Mouse (Mus musculus) kidney, embryonic 15.5 days (tissue): Measurements from ENCODE around the gene Smad3. TPM values are rescaled to one million over a fixed set of nuclear protein-coding genes. Genes with fewer than 3 reads are reported as not detected.
A peak's percentile ranks its signal among the peaks of the same experiment; 100 is the strongest.

Source experiments
- ATAC-seq: fragments of 200-750 bp; cut with Nextera tagmentation; replicated peaks from 2 replicates; pipeline ENCODE4 v1.8.0; 2017; ENCODE audit warnings: moderate TSS enrichment; ENCODE audit not compliant: low FRiP score
- H3K27ac ChIP-seq: fragments of 300-500 bp; sonication (generic); 2 replicates; pipeline ENCODE4 v1.5.1; 2015; ENCODE audit warnings: mild to moderate bottlenecking, inconsistent platforms
- H3K27me3 ChIP-seq: fragments of 300-500 bp; sonication (generic); 2 replicates; pipeline ENCODE4 v1.6.1; 2015; ENCODE audit warnings: inconsistent platforms
- H3K36me3 ChIP-seq: fragments of 300-500 bp; sonication (generic); 2 replicates; pipeline ENCODE4 v1.6.1; 2015; ENCODE audit warnings: inconsistent platforms
- H3K4me1 ChIP-seq: fragments of 300-500 bp; sonication (generic); 2 replicates; pipeline ENCODE4 v1.6.1; 2015; ENCODE audit warnings: inconsistent platforms
- H3K4me2 ChIP-seq: fragments of 300-500 bp; sonication (generic); 2 replicates; pipeline ENCODE4 v1.6.1; 2015; ENCODE audit warnings: moderate library complexity, mild to moderate bottlenecking, inconsistent platforms
- H3K4me3 ChIP-seq: fragments of 300-500 bp; sonication (generic); replicated peaks from 2 replicates; pipeline ENCODE4 v1.5.1; 2015; ENCODE audit warnings: mild to moderate bottlenecking, inconsistent platforms
- H3K9ac ChIP-seq: fragments of 300-500 bp; sonication (generic); 2 replicates; pipeline ENCODE4 v1.6.1; 2015; ENCODE audit warnings: mild to moderate bottlenecking, inconsistent platforms
- H3K9me3 ChIP-seq: fragments of 300-500 bp; sonication (generic); replicated peaks from 2 replicates; pipeline ENCODE4 v1.6.1; 2016; ENCODE audit warnings: inconsistent platforms
- WGBS: fragments of 180-500 bp; shearing (Covaris S2); methylation state at CpG from one replicate; pipeline ENCODE4 v1.1.7; 2015; ENCODE audit warnings: mixed read lengths; 5-methylcytosine and 5-hydroxymethylcytosine counted together
- polyA plus RNA-seq: library from polyadenylated mRNA; unstranded; fragments of >200 nt; fragmentation: Nextera tagmentation; extraction: Ambion mirVana; gene quantifications from 2 replicates; pipeline ENCODE4 v1.2.1, GENCODE M21; 2015

Smad3 gene
- polyA plus RNA-seq, 1 experiment from 2014 or later: 25.0 TPM

- Histone ChIP-seq H3K9me3 (no peaks in the 10 kb centered on the region), H3K9ac (no peak overlapping the region), H3K27ac (no peak overlapping the region), H3K4me1 (peaks cover 80% of the 10 kb centered on the region), H3K4me3 (no peak overlapping the region), H3K36me3 (no peaks in the 10 kb centered on the region), H3K4me2 (no peak overlapping the region), H3K27me3 (no peaks in the 10 kb centered on the region)
- ATAC-seq: no peak
- WGBS: 25% methylated on average over 2 of the region's 2 CpGs
These were observed 29.3 kb upstream of the Smad3 start for GRCm38 (mm10) chr9:63787086-63787485.

GRCm38 (mm10) chr9:63786026-63786670 is 28.4 kb upstream of the Smad3 start:
- H3K27ac ChIP-seq: 0 out of 2 replicates have a peak overlapping the region, but pooled peaks have one; percentile 13
- no peak overlapping the region for H3K4me3 ChIP-seq
- no peaks in the 10 kb centered on the region for H3K27me3 ChIP-seq
- no peaks in the 10 kb centered on the region for H3K36me3 ChIP-seq
- peaks cover 80% of the 10 kb centered on the region for H3K4me1 ChIP-seq
- 0 out of 2 replicates have a peak overlapping the region, but pooled peaks have one; percentile 7 for H3K9ac ChIP-seq
- no peak for ATAC-seq
- 15% methylated on average over 5 of the region's 5 CpGs for whole genome bisulfite sequencing
- no peaks in the 10 kb centered on the region for H3K9me3 ChIP-seq
- H3K4me2 ChIP-seq: no peak overlapping the region

GRCm38 (mm10) chr9:63785492-63785891 is 27.7 kb upstream of the Smad3 start:
- ATAC-seq: no peak
- Histone ChIP-seq H3K4me3 (no peak overlapping the region), H3K4me2 (no peak overlapping the region), H3K4me1 (peaks cover 80% of the 10 kb centered on the region), H3K9me3 (no peaks in the 10 kb centered on the region), H3K27ac (0 out of 2 replicates have a peak overlapping the region, but pooled peaks have one; percentile 13), H3K27me3 (no peaks in the 10 kb centered on the region), H3K9ac (no peak overlapping the region), H3K36me3 (no peaks in the 10 kb centered on the region)
- 42% methylated on average over 5 of the region's 5 CpGs for WGBS

- H3K36me3 ChIP-seq: no peaks in the 10 kb centered on the region
- H3K9me3 ChIP-seq: no peaks in the 10 kb centered on the region
- no peaks in the 10 kb centered on the region for H3K27me3 ChIP-seq
- WGBS: 56% methylated on average over 3 of the region's 3 CpGs
- no peak for ATAC-seq
- H3K27ac ChIP-seq: no peak overlapping the region
- peaks cover 82% of the 10 kb centered on the region for H3K4me1 ChIP-seq
- H3K4me2 ChIP-seq: no peak overlapping the region
- H3K4me3 ChIP-seq: no peak overlapping the region
- H3K9ac ChIP-seq: no peak overlapping the region
These were observed 26.8 kb upstream of the Smad3 start for GRCm38 (mm10) chr9:63784597-63784996.

GRCm38 (mm10) chr9:63782744-63783143 is 24.9 kb upstream of the Smad3 start:
- H3K36me3 ChIP-seq: no peaks in the 10 kb centered on the region
- no peak overlapping the region for H3K4me2 ChIP-seq
- H3K27me3 ChIP-seq: no peaks in the 10 kb centered on the region
- H3K27ac ChIP-seq: no peak overlapping the region
- H3K9ac ChIP-seq: no peak overlapping the region
- ATAC-seq: 0 out of 2 replicates have a peak, but pooled peaks have one; percentile 47
- no peaks in the 10 kb centered on the region for H3K9me3 ChIP-seq
- H3K4me1 ChIP-seq: peaks cover 68% of the 10 kb centered on the region
- H3K4me3 ChIP-seq: no peak overlapping the region
- 15% methylated on average over 4 of the region's 4 CpGs for whole genome bisulfite sequencing

GRCm38 (mm10) chr9:63781714-63782464 is 24.1 kb upstream of the Smad3 start:
- peaks cover 62% of the 10 kb centered on the region for H3K4me1 ChIP-seq
- H3K9me3 ChIP-seq: no peaks in the 10 kb centered on the region
- H3K27ac ChIP-seq: no peak overlapping the region
- no peaks in the 10 kb centered on the region for H3K27me3 ChIP-seq
- ATAC-seq: no peak
- H3K4me2 ChIP-seq: no peak overlapping the region
- H3K4me3 ChIP-seq: no peak overlapping the region
- WGBS: 70% methylated on average over 7 of the region's 7 CpGs
- H3K36me3 ChIP-seq: no peaks in the 10 kb centered on the region
- H3K9ac ChIP-seq: no peak overlapping the region

GRCm38 (mm10) chr9:63779950-63780887 is 22.4 kb upstream of the Smad3 start:
- H3K27ac ChIP-seq: peak overlapping the region; percentile 80
- peaks cover 50% of the 10 kb centered on the region for H3K4me1 ChIP-seq
- no peak overlapping the region for H3K4me3 ChIP-seq
- no peaks in the 10 kb centered on the region for H3K36me3 ChIP-seq
- H3K9ac ChIP-seq: no peak overlapping the region
- peak; percentile 22; the same call in 1 of the 2 replicates for ATAC-seq
- H3K4me2 ChIP-seq: 0 out of 2 replicates have a peak overlapping the region, but pooled peaks have one; percentile 0
- H3K27me3 ChIP-seq: no peaks in the 10 kb centered on the region
- WGBS: 25% methylated on average over 17 of the region's 17 CpGs
- no peaks in the 10 kb centered on the region for H3K9me3 ChIP-seq

GRCm38 (mm10) chr9:63776735-63777134 is 18.9 kb upstream of the Smad3 start:
- no peak for ATAC-seq
- Histone ChIP-seq H3K4me3 (no peak overlapping the region), H3K9me3 (no peaks in the 10 kb centered on the region), H3K9ac (no peak overlapping the region), H3K27ac (no peak overlapping the region), H3K27me3 (no peaks in the 10 kb centered on the region), H3K4me1 (peaks cover 60% of the 10 kb centered on the region), H3K4me2 (no peak overlapping the region), H3K36me3 (no peaks in the 10 kb centered on the region)
- 38% methylated on average over 3 of the region's 3 CpGs for WGBS

- Histone ChIP-seq H3K9me3 (no peaks in the 10 kb centered on the region), H3K27me3 (no peaks in the 10 kb centered on the region), H3K9ac (no peak overlapping the region), H3K4me1 (peaks cover 47% of the 10 kb centered on the region), H3K36me3 (no peaks in the 10 kb centered on the region), H3K4me2 (peak overlapping the region; percentile 3; the same call in 1 of the 2 replicates), H3K27ac (peak overlapping the region; percentile 74), H3K4me3 (no peak overlapping the region)
- WGBS: 32% methylated on average over 6 of the region's 6 CpGs
- peak; percentile 73 for ATAC-seq
These were observed 17.2 kb upstream of the Smad3 start for GRCm38 (mm10) chr9:63774854-63775483.

- 29% methylated on average over 10 of the region's 10 CpGs for WGBS
- H3K27me3 ChIP-seq: no peaks in the 10 kb centered on the region
- no peak overlapping the region for H3K4me3 ChIP-seq
- H3K4me1 ChIP-seq: peaks cover 40% of the 10 kb centered on the region
- no peak for ATAC-seq
- 0 out of 2 replicates have a peak, but pooled peaks cover 3% of the 10 kb centered on the region for H3K9me3 ChIP-seq
- peak overlapping the region; percentile 57 for H3K27ac ChIP-seq
- H3K9ac ChIP-seq: no peak overlapping the region
- H3K36me3 ChIP-seq: no peaks in the 10 kb centered on the region
- no peak overlapping the region for H3K4me2 ChIP-seq
These were observed 14.7 kb upstream of the Smad3 start for GRCm38 (mm10) chr9:63772452-63772851.

- no peaks in the 10 kb centered on the region for H3K36me3 ChIP-seq
- no peak overlapping the region for H3K4me2 ChIP-seq
- H3K4me1 ChIP-seq: peaks cover 36% of the 10 kb centered on the region
- H3K27ac ChIP-seq: 0 out of 2 replicates have a peak overlapping the region, but pooled peaks have one; percentile 57
- H3K27me3 ChIP-seq: no peaks in the 10 kb centered on the region
- H3K4me3 ChIP-seq: no peak overlapping the region
- H3K9me3 ChIP-seq: 0 out of 2 replicates have a peak, but pooled peaks cover 3% of the 10 kb centered on the region
- 42% methylated on average over 5 of the region's 5 CpGs for WGBS
- ATAC-seq: no peak
- H3K9ac ChIP-seq: no peak overlapping the region
These were observed 13.9 kb upstream of the Smad3 start for GRCm38 (mm10) chr9:63771676-63772075.
